Mouse (Mus musculus) left cerebral cortex, adult 6 months (tissue): ENCODE measurements around the gene Olfr1385. TPM values are rescaled to one million over a fixed set of nuclear protein-coding genes. Genes with fewer than 3 reads are reported as not detected.

ENCODE experiments used
- long read RNA-seq, 2 experiments: library from polyadenylated mRNA; unstranded; transcript quantifications; one replicate each; pipeline ENCODE4 v2.0.0; 2019 to 2020
- polyA plus RNA-seq: library from polyadenylated mRNA; unstranded; fragments of <200 nt; fragmentation: Nextera tagmentation; gene quantifications from 2 replicates; pipeline ENCODE4 v1.2.3, GENCODE M21; 2021

Gene Olfr1385
- not detected in 2 replicates for polyA plus RNA-seq
- long read RNA-seq, experiment 1 = 0 reads
- long read RNA-seq, experiment 2 = 0 reads

GRCm38 (mm10) chr11:49488770-49489169 is at the start of gene Olfr1385:
Gene Olfr1385 (plus strand): TSS chr11:49489070.

DNA sequence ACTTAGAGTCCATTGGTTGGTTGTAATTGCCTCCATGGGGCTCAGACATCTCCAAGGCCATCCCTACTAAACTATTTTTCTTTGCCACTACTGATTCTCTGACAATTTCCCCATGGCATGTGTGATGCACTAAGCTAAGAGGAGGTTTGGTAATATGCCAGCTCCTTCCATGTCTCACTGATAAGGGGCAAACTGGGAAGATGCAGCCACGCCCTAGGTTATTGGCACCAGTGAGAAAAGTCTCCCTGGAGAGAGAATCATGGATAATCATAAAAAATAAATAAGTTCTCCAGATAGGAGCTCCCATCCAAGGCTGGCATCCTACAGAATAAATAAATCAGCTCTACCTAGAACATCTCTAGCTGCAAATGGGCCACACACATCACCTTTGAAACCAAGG is 33.8 kb upstream of the Olfr1385 start, which contains the start of gene Olfr1387:
Gene Olfr1387 (plus strand): TSS at position 301 of the 400 bp plus-strand sequence.

DNA sequence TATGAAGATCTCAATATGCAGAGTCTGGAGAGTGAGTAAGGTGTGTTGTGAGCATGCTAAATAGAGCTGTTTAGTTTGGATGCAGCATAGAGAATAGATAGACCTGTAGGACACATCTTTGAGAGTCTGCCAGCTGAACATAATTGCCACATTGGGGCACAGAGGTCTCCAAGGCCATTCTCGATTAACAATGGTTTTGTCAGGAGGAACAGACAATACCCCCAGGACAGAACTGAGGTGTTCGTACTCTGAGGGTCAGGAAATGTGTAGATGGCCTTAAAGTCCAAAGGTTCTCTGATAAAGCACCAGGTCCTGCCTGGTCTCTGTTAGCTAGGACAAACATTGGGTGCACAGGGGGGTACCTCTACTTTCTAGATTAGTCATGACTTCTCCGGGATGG is 24.1 kb upstream of the Olfr1385 start, which contains the start of gene Olfr1386:
Gene Olfr1386 (plus strand): TSS at position 301 of the 400 bp plus-strand sequence.

DNA sequence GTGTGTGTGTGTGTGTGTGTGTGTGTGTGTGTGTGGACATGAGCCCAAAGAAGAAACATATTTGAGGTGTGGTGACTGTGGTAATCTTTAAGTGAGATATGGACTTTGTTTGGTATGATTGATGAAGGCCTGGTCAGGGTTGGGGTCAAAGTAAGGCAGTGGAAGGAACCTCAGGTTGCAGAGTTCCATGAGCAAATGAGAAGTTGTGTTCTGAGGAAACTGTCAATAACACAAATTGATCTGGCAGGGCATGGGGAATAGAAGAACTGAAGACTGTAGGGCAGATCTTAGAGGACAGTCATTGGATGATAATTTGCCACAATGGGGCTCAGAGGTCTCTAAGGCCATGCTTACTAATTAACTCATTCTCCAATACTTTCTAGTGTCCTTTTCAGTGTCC is 30.5 kb downstream of the Olfr1385 start, which contains the start of gene Olfr1383:
Gene Olfr1383 (plus strand): TSS at position 301 of the 400 bp plus-strand sequence.

DNA sequence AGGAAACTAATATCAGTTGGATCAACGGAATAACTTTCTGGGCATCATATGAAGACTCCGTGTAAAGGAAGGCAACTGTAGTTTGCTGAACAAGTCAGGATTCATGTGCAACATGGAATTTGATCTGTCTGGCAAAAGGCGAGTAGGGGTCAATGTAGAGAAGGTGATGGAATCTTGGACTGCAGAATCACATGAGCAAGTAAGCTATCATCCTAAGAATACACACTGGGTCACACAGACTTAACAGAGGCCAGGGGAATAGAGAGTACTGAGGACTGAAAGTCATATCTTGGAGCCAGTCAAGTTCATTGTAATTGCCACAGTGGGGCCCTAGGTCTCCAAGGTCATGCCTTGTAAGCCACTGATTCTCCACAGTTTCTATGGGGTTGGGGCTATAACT is 39.1 kb downstream of the Olfr1385 start, which contains the start of gene Olfr1382:
Gene Olfr1382 (plus strand): TSS at position 301 of the 400 bp plus-strand sequence.

DNA sequence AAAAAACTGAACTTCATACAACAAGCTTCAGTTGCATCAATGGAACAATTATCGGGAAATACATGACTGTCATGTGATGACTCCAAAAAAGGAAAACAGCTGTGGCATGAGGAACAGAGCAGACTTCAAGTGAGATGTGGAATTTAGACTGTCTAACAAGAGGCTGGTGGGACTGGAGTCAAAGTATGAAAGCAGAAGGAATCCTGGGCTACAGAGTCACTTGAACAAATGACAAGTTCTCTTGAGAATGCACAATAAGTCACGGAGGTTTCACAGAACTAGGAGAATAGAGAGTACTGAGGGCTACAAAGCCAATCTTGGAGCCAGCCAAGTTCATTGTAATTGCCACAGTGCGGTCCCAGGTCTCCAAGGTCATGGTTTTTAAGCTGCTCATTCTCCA is 54.3 kb downstream of the Olfr1385 start, which contains the start of gene Olfr1381:
Gene Olfr1381 (plus strand): TSS at position 301 of the 400 bp plus-strand sequence.

Other genes starting within 250 kb of the Olfr1385 start
- 12.8 and 18.8 TPM in 2 replicates for gene Mgat1, start 244.9 kb upstream of the Olfr1385 start, polyA plus RNA-seq
- gene Olfr1393, start 210.8 kb upstream of the Olfr1385 start, polyA plus RNA-seq = 0.11 and 0.13 TPM in 2 replicates
- gene Olfr1392, start 203.8 kb upstream of the Olfr1385 start, polyA plus RNA-seq = not detected in 2 replicates
- not detected in 2 replicates for gene Olfr10, start 184.3 kb upstream of the Olfr1385 start, polyA plus RNA-seq
- gene Olfr1391, start 166.3 kb upstream of the Olfr1385 start, polyA plus RNA-seq = not detected in 2 replicates
- gene Olfr1390, start 153.9 kb upstream of the Olfr1385 start, polyA plus RNA-seq = not detected in 2 replicates
- gene Olfr1389, start 66.0 kb upstream of the Olfr1385 start, polyA plus RNA-seq = not detected in 2 replicates
- gene Olfr1388, start 52.4 kb upstream of the Olfr1385 start, polyA plus RNA-seq = not detected in 2 replicates
- gene Olfr1387, start 33.7 kb upstream of the Olfr1385 start, polyA plus RNA-seq = not detected in 2 replicates
- gene Olfr1386, start 24.0 kb upstream of the Olfr1385 start, polyA plus RNA-seq = not detected in 2 replicates
- not detected in 2 replicates for gene Olfr1384, start 17.7 kb downstream of the Olfr1385 start, polyA plus RNA-seq
- gene Olfr1383, start 30.6 kb downstream of the Olfr1385 start, polyA plus RNA-seq = not detected in 2 replicates
- gene Olfr1382, start 39.2 kb downstream of the Olfr1385 start, polyA plus RNA-seq = not detected in 2 replicates
- not detected in 2 replicates for gene Olfr1381, start 54.4 kb downstream of the Olfr1385 start, polyA plus RNA-seq
- not detected in 2 replicates for gene Olfr1380, start 67.8 kb downstream of the Olfr1385 start, polyA plus RNA-seq
- gene Flt4, start 120.2 kb downstream of the Olfr1385 start, polyA plus RNA-seq = 0.40 and 0.74 TPM in 2 replicates
- 0.49 TPM in 1 of 2 replicates, not detected in the other for gene Scgb3a1, start 174.5 kb downstream of the Olfr1385 start, polyA plus RNA-seq
- gene Cnot6, start 223.7 kb downstream of the Olfr1385 start, polyA plus RNA-seq = 3.2 and 4.3 TPM in 2 replicates